Mouse (Mus musculus): ENCODE measurements around the gene Gm3893. TPM values are rescaled to one million over a fixed set of nuclear protein-coding genes. Genes with fewer than 3 reads are reported as not detected.
"Not testable (repeated sequence)": the region's sequence is repeated elsewhere in the genome, so short reads cannot be mapped to it uniquely, and the experiment has no call there.

Gene Gm3893
- not detected in 2 replicates for polyA plus RNA-seq (2012; rRNA removed)

DNA sequence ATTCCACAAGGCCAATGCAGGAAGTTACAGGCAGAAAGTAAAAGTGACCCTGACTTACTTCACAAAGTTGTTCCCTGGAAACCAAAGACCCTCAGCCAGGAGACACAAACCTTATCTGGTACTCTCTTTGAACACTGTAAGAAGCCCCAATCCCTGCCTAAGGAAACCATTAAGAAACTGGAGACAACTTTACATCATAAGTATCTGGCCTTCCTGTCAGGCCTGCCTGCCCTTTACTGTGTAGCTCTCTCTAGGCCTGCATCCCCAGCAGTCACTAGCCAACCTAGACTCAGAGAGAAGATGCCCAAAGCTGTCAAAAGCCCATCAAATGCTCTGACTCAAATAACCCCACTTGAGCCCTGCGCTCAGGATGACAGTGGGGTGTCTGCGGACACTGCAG, at the start of gene Gm3893:
Gene Gm3893, plus strand, starts transcription at position 301 of the 400 bp plus-strand sequence.
- not testable (repeated sequence) for DNase-seq (ENCODE audit: low spot score)

DNA sequence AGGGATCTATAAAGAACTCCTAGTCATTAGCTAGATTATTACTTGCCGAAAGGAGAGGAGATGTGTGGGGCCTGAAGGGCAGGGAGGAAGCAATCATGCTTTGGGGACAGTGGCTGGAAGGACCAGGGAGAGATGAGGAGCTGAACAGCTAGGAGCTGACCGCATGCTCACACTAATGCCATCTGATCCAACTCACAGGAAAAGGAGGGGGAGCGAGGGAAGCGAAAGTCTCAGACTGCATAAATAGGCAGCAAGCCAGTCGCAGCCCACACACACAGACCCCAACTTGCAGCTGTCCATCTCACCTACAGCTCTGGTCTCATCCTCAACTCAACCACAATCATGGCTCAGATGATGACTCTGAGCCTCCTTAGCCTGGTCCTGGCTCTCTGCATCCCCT, 23.5 kb downstream of the Gm3893 start, which contains the start of gene Gm13304:
Gene Gm13304, plus strand, starts transcription at position 301 of the 400 bp plus-strand sequence.
- DNase-seq (ENCODE audit: low spot score), result not testable (repeated sequence)

Other genes with a start within 250 kb of the Gm3893 start
- gene Gm21541, start 187.6 kb upstream of the Gm3893 start, polyA plus RNA-seq (2012; rRNA removed), result 6.6 and 36.4 TPM in 2 replicates
- 2.1 and 3.3 TPM in 2 replicates for gene Gm20878, start 149.6 kb upstream of the Gm3893 start, polyA plus RNA-seq (2012; rRNA removed)
- gene Fam205a4, start 125.1 kb upstream of the Gm3893 start, polyA plus RNA-seq (2012; rRNA removed), result 0.60 and 0.65 TPM in 2 replicates
- 0.07 and 0.15 TPM in 2 replicates for gene Gm21093, start 56.5 kb upstream of the Gm3893 start, polyA plus RNA-seq (2012; rRNA removed)
- gene Gm13304, start 23.6 kb downstream of the Gm3893 start, polyA plus RNA-seq (2012; rRNA removed), result not detected in 2 replicates
- 0.55 and 0.56 TPM in 2 replicates for gene Gm13306, start 62.2 kb downstream of the Gm3893 start, polyA plus RNA-seq (2012; rRNA removed)
- gene Gm13305, start 77.4 kb downstream of the Gm3893 start, polyA plus RNA-seq (2012; rRNA removed), result 0.67 and 0.75 TPM in 2 replicates
- gene Gm10600, start 149.4 kb downstream of the Gm3893 start, polyA plus RNA-seq (2012; rRNA removed), result not detected in 2 replicates
- not detected in 2 replicates for gene Ccl21b, start 164.6 kb downstream of the Gm3893 start, polyA plus RNA-seq (2012; rRNA removed)
- gene Gm21953, start 203.1 kb downstream of the Gm3893 start, polyA plus RNA-seq (2012; rRNA removed), result not detected in 2 replicates
- 0.03 TPM in 1 of 2 replicates, not detected in the other for gene Fam205a3, start 227.1 kb downstream of the Gm3893 start, polyA plus RNA-seq (2012; rRNA removed)